Mouse (Mus musculus) urinary bladder, postnatal 14 days (tissue): Measurements from ENCODE around the gene Cd7.
A peak's percentile ranks its signal among the peaks of the same experiment; 100 is the strongest.

ENCODE experiments used
- DNase-seq: peaks from one replicate; pipeline ENCODE4 v3.0.0; 2021; ENCODE audit warnings: low spot score

Cd7 gene

DNA sequence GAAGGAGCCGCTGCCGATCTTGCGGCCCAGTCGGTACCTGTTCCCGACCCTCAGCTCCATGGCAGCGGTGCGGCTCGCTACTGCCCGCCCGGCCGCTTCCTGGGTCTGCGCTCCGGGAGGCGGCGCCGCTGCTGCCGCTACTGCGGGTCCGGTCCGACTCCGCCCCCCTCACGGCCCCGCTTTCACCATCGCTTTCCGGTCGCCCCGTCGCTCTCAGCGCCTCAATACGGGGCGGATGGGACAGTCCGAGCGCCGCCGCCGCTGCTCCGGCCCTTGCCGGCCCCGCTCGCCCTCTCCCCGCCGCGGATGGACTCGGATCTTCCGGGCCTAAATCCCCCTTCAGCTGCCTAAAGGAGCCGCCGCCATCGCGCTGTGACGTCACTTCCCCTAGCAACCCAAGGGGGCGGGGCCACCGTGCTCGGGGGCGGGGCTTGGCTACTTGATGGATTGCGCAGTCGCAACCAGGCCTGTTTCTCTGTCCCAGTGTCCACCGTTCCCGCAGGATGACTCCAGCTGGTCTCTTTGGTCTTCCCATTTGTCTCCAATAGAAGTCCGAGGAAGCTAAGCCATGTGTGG lies 48.2 kb downstream of the Cd7 start, which contains the start of gene Csnk1d:
Csnk1d (minus strand) TSS at position 380 of the 576 bp plus-strand sequence.
- peak; percentile 99 for DNase-seq

DNA sequence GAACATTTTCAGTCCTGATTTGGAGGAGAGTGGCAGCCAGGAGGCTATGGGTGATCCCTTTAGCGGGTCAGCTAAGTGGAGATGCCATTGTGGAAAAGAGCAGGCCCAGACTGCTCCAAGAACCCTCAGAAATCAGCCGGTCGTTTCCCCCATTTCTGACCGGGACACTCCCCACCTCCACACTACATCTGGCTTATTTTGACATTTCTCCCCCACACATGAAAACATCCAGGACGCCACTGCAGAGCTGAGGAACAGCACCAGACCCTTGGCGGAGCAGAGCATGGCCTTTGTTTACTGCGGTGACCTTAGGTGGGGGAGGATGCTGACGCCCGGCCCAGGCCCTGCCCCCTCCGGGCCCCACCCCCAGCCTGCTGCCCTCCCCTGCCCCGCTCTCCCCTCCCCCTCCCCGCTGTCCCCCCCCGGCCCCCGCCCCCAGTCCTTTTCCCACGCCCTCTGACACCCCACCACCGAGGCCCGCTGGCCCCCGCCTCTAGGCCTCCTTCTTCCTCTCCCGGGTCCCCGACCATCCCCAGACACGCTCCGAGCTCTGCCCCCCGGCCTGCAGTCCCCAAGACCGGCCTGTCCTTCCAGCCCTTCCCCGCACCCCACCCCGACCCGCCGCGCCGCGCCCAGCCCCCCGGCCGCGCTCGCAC lies 49.0 kb downstream of the Cd7 start:
- peak; percentile 50 for DNase-seq

DNA sequence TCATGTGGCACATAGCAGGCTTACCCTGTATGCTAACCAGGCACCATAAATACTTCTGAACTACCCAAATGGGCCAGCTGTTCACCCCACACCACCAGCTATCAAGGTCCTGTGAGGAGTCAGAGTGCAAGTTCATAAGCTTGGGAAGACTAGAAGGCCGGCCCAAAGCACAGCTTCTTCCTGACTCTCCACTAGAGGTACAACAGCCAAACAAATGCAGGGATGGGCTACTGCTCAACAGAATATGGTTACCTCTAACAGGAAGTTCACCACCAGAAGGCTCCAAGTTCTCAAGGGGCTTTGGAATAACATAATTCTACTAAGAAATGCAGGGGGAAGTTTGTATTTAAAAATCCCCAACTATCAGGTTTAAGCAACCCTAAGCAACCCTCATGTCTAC lies 49.7 kb downstream of the Cd7 start:
- no peak for DNase-seq

DNA sequence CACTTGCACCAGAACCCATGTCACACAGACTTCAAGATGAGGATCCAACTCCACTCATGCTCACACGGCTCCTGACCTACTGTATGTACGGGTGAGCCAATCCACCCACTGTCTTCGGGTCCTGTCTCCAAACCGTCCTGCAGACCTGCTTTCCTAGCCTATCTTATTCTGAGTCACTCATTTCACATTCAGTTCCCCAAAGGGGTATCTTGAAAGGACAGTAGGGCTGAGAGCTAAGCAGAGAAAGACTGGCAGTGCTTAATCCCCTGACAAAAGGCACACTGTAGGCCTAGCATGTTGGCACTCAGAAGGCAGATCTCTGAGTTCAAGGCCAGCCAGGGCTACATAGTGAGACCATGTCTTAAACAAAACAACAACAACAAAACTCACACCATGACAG lies 50.8 kb downstream of the Cd7 start:
- no peak for DNase-seq

DNA sequence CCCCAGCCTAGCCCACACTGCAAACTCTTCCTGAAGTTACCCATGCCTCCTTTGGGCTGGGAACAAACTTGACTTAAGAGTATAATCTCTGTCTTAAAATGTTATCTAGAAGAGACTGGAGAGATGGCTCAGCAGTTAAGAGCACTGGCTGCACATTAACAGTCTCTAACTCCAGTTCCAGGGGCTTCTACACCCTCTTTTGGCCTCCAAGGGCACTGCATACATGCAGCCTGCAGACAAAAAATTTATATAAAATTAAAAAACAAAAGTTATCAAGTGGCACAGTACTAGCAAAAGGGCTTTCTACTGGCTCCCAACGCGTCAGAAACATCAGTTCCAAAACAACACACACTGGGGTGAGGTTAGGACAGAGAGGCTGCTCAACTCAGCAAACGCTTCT lies 51.6 kb downstream of the Cd7 start:
- DNase-seq: no peak
